Mouse (Mus musculus) hindbrain, embryonic 14.5 days (tissue): ENCODE measurements around the gene Eif3g. TPM values are rescaled to one million over a fixed set of nuclear protein-coding genes. Genes with fewer than 3 reads are reported as not detected.
A peak's percentile ranks its signal among the peaks of the same experiment; 100 is the strongest.

Experiments
- ATAC-seq: fragments of 200-750 bp; cut with Nextera tagmentation; 2 replicates; pipeline ENCODE4 v1.8.0; 2017; ENCODE audit warnings: moderate number of reproducible peaks, mild to moderate bottlenecking, moderate TSS enrichment, moderate library complexity; ENCODE audit not compliant: low FRiP score
- DNase-seq: peaks from one replicate; pipeline ENCODE4 v3.0.0-alpha.2; 2015; ENCODE audit warnings: low spot score
- H3K27ac ChIP-seq: fragments of 300-500 bp; sonication (generic); 2 replicates; pipeline ENCODE4 v1.5.1; 2014; ENCODE audit warnings: mild to moderate bottlenecking, moderate library complexity
- H3K27me3 ChIP-seq: fragments of 300-500 bp; sonication (generic); 2 replicates; pipeline ENCODE4 v1.6.1; 2014; ENCODE audit warnings: mild to moderate bottlenecking, low read length, mixed read lengths; ENCODE audit not compliant: control insufficient read depth, insufficient read depth
- H3K36me3 ChIP-seq: fragments of 300-500 bp; sonication (generic); replicated peaks from 2 replicates; pipeline ENCODE4 v1.6.1; 2014; ENCODE audit not compliant: control insufficient read depth, insufficient read depth
- H3K4me1 ChIP-seq: fragments of 300-500 bp; sonication (generic); replicated peaks from 2 replicates; pipeline ENCODE4 v1.6.1; 2014; ENCODE audit warnings: antibody characterized with exemption, low read length, mixed read lengths; ENCODE audit not compliant: control insufficient read depth, insufficient read depth
- H3K4me2 ChIP-seq: fragments of 300-500 bp; sonication (generic); replicated peaks from 2 replicates; pipeline ENCODE4 v1.6.1; 2014; ENCODE audit warnings: mild to moderate bottlenecking, moderate library complexity
- H3K4me3 ChIP-seq: fragments of 300-500 bp; sonication (generic); replicated peaks from 2 replicates; pipeline ENCODE4 v1.5.1; 2014; ENCODE audit warnings: mild to moderate bottlenecking, low read length
- H3K9ac ChIP-seq: fragments of 300-500 bp; sonication (generic); 2 replicates; pipeline ENCODE4 v1.6.1; 2014
- H3K9me3 ChIP-seq: fragments of 300-500 bp; sonication (generic); 2 replicates; pipeline ENCODE4 v1.6.1; 2016; ENCODE audit warnings: low read length; ENCODE audit not compliant: control insufficient read depth
- WGBS: fragments of 180-500 bp; shearing (Covaris S2); extraction: QIAGEN DNeasy Blood & Tissue Kit; methylation state at CpG from one replicate; pipeline ENCODE4 v1.1.7; 2014; 5-methylcytosine and 5-hydroxymethylcytosine counted together
- polyA plus RNA-seq: library from polyadenylated mRNA; unstranded; fragments of >200 nt; fragmentation: Nextera tagmentation; extraction: Ambion mirVana; gene quantifications from 2 replicates; pipeline ENCODE4 v1.2.1, GENCODE M21; 2014

The Eif3g gene
- polyA plus RNA-seq, 1 experiment from 2014 or later, result 231 TPM

DNA sequence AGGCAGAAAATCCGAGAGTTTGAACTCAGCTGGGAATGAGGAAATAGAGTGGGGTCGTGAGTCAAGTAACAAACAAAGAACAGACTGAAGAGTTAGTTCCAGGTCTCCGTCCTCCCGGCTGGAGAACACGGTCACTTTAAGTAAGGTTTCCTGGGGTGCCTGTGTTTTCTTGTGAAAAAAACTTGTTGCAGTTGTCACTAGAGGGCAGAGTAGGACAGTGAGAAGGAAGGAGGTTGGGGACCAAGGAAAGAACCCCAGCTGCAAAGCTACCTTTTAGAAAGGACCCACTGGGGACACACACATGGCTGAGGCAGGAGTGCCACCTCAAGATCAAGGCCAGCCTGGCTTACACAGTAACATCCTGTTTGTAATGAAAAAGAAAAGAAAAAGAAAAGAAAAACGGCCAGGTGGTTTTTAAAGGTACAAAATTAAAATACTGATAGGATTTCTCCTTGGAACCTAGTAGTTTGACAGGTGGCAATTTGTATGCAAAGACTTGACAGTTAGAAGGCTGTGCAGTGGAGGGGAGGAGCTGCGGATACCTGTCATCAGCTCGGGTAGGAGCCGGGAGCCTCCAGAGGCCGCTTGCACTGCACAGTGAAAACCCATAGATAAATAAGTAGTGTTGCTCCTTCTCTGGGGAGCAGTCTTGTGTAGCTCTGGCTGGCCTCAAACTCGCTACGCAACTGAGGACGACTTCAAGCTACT lies 3.2 kb upstream of the Eif3g start:
- Histone ChIP-seq H3K9me3 (no peaks in the 10 kb centered on the region), H3K9ac (no peak overlapping the region), H3K4me3 (no peak overlapping the region), H3K4me2 (no peak overlapping the region), H3K4me1 (peaks cover 9% of the 10 kb centered on the region), H3K27ac (no peak overlapping the region), H3K27me3 (no peaks in the 10 kb centered on the region), H3K36me3 (peaks cover 25% of the 10 kb centered on the region)
- DNase-seq, result peak; percentile 56
- WGBS, result 19% methylated on average over 13 of the region's 13 CpGs
- no peak for ATAC-seq

DNA sequence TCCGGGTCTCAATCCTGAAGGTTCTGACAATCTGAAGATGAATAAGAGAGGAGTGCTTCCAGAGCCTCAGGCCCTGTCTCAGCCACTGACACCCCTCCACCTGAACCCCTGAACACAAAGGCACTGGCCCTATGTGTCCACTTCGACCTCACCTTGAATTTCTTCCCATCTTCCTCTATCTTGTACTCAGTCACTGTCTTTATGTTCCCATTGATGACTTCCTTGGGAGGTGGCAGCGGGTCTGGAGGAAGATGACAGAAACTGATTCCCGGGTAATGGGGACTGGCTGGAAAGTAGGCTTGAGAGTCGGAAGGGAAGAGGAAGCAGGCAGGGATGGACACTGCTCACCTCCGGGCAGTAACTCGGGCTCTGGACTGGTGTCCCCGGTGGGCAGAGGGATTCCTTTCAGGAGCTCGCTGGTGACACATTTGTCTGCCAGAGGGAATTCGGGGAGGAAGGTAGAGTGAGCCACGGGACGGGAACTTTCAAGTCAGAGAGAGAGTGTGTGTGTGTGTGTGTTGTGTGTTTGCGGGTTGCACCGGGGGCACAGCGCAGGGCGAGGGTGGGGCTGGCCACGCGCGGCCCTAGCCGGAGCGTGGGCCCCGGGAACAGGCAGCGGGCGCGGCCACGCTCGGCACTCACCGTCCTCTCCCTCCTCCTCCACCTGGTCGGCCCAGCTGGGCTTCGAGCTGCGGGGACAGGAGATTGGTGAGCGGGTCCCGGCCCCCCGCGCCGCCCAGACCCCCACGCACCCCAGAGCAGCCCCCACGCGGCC lies 500 bp downstream of the Eif3g start:
- peaks cover 40% of the 10 kb centered on the region for H3K36me3 ChIP-seq
- peak overlapping the region; percentile 90 for H3K4me3 ChIP-seq
- H3K9ac ChIP-seq, result peak overlapping the region; percentile 85
- H3K4me1 ChIP-seq, result peaks cover 9% of the 10 kb centered on the region
- H3K27ac ChIP-seq, result peak overlapping the region; percentile 36
- ATAC-seq (peak; percentile 72), DNase-seq (no peak)
- no peaks in the 10 kb centered on the region for H3K27me3 ChIP-seq
- peak overlapping the region; percentile 87 for H3K4me2 ChIP-seq
- 5% methylated on average over 35 of the region's 39 CpGs for WGBS
- no peaks in the 10 kb centered on the region for H3K9me3 ChIP-seq

DNA sequence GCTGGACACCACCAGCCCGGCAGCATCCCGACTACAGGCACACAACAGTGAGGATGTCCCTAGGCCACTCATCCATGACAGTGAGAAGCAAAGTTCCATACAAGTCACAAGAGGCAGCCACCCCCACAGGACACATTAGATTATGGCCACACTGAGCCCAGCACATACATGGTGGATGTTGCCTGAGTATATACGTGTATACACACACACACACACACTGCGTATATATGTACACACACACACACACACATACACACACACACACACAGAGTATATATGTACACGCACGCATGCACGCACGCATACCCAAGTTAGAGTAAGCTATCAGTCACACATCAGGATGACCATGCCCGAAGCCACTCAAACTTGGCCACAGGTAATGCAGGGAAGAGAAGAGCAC lies 3.0 kb downstream of the Eif3g start:
- 94% methylated on average over 9 of the region's 9 CpGs for WGBS
- no peaks in the 10 kb centered on the region for H3K9me3 ChIP-seq
- H3K27me3 ChIP-seq, result no peaks in the 10 kb centered on the region
- peaks cover 9% of the 10 kb centered on the region for H3K4me1 ChIP-seq
- peaks cover 66% of the 10 kb centered on the region for H3K36me3 ChIP-seq
- DNase-seq (no peak), ATAC-seq (no peak)
- H3K4me3 ChIP-seq, result no peak overlapping the region
- no peak overlapping the region for H3K27ac ChIP-seq
- no peak overlapping the region for H3K9ac ChIP-seq
- H3K4me2 ChIP-seq, result no peak overlapping the region

DNA sequence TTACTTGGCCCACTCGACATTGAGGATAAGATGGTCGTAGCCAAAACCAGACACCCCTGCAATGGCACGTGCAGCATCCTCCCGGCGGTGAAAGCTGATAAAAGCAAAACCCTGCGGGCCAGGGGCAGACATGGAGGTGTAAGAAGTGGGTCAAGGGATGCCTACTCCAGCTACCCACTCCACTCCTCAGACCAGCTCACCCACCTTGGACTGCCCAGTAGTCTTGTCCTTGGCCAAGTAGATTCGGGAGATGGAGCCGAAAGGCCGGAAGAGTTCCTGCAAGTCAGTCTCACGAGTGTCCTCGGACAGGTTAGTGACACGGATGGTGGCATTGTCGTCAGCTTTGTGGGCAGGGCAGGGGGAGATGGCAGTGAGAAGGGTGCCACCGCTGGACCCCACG lies 3.8 kb downstream of the Eif3g start:
- no peak for ATAC-seq
- Histone ChIP-seq H3K4me3 (no peak overlapping the region), H3K4me1 (peaks cover 9% of the 10 kb centered on the region), H3K36me3 (peaks cover 73% of the 10 kb centered on the region), H3K9me3 (no peaks in the 10 kb centered on the region), H3K9ac (no peak overlapping the region), H3K4me2 (no peak overlapping the region), H3K27me3 (no peaks in the 10 kb centered on the region), H3K27ac (no peak overlapping the region)
- no peak for DNase-seq
- 93% methylated on average over 15 of the region's 15 CpGs for WGBS

DNA sequence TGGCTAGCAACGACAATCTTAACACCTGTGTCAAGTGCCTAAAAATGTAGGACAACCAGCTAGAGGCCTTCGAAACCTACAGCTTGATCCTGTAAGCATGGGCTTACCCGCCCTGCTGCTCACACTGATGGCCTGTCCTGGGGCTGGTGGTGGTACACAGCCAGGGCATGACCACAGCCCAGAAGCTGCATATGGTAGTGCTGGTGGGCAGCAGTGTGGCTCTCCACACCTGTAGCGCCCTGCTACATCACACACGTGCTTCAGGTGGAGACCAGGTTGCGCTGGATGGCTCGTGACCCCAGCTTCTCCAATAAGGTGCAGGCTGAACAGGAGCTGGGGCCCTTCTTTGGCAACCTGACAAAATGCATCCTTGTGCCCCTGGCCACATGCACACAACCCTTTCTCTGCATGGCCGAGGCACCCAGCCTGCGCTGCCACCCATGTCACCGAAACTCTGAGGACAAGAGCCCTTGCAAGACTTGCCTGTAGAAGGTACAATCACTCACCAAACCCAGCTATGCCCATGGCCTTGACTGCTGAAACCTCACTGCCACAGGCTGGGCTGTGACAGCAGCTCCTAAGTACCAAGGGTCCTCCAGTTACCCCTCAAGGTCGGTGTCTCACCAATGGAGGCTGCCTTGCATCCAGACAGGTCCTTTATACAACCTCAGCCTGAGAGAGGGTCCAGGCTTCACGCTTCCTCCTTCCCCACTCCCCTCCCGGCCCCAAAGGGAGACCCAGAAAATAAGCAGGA lies 4.7 kb downstream of the Eif3g start:
- Histone ChIP-seq H3K4me3 (no peak overlapping the region), H3K9ac (no peak overlapping the region), H3K4me1 (peaks cover 16% of the 10 kb centered on the region), H3K27me3 (no peaks in the 10 kb centered on the region), H3K9me3 (no peaks in the 10 kb centered on the region), H3K27ac (no peak overlapping the region), H3K4me2 (no peak overlapping the region), H3K36me3 (peaks cover 78% of the 10 kb centered on the region)
- no peak for ATAC-seq
- DNase-seq, result no peak
- 90% methylated on average over 13 of the region's 13 CpGs for WGBS

DNA sequence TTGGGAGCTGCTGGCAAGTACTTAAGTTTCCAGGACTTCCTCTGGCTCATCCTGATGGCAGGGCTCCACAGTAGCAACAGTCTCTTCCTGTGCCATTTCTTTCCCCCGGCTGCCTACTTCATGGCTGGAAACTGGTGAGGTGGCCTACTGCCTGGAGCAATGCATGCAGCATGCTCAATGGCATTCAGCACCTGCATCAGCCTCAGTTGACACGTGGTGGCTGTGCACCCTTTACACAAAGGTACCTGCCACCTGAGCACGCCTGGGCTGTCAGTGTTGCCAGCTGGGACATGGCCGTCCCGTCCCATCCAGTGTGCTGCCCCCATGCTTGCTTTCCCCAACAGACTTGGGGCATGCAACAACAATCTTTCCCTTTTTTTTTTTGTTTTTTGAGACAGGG lies 5.4 kb downstream of the Eif3g start:
- WGBS, result 74% methylated on average over 5 of the region's 5 CpGs
- H3K4me3 ChIP-seq, result no peak overlapping the region

DNA sequence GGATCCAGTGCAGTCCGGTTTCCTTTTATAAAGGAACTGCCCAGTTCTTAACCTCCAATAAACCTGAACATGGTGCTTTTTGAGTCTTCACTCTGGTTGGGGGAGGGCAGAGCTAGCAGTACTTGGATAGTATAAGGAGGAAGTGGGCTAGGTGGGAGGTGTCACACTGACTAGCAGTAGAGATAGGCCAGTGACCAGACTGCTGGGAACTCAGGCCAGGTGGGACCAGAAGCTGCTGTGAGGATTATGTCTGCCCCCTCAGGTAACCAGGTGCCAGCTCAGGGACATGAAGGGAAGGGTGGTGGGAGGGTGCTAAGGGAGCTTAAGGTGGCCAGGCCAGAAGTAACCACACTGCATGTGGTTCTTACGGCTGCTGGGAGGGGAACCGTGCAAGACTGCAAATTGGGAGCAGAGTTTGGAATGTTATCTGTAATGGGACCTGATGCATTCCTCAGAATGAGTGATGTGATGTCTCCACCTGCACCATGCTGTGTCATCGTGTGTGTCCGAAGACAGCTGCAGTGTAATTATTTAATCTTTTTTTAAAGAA lies 6.2 kb downstream of the Eif3g start:
- Histone ChIP-seq H3K36me3 (peaks cover 78% of the 10 kb centered on the region), H3K4me1 (peaks cover 15% of the 10 kb centered on the region), H3K9ac (no peak overlapping the region), H3K4me3 (no peak overlapping the region), H3K9me3 (no peaks in the 10 kb centered on the region), H3K4me2 (no peak overlapping the region), H3K27me3 (no peaks in the 10 kb centered on the region), H3K27ac (no peak overlapping the region)
- ATAC-seq (no peak), DNase-seq (no peak)
- 76% methylated on average over 5 of the region's 5 CpGs for WGBS

More for the DNA sequence above, 5.4 kb downstream of the Eif3g start:
- ATAC-seq (no peak), DNase-seq (no peak)
- H3K9ac ChIP-seq, result no peak overlapping the region
- no peak overlapping the region for H3K27ac ChIP-seq
- no peak overlapping the region for H3K4me2 ChIP-seq
- H3K27me3 ChIP-seq, result no peaks in the 10 kb centered on the region
- H3K4me1 ChIP-seq, result peaks cover 19% of the 10 kb centered on the region
- H3K9me3 ChIP-seq, result no peaks in the 10 kb centered on the region
- H3K36me3 ChIP-seq, result peaks cover 78% of the 10 kb centered on the region

DNA sequence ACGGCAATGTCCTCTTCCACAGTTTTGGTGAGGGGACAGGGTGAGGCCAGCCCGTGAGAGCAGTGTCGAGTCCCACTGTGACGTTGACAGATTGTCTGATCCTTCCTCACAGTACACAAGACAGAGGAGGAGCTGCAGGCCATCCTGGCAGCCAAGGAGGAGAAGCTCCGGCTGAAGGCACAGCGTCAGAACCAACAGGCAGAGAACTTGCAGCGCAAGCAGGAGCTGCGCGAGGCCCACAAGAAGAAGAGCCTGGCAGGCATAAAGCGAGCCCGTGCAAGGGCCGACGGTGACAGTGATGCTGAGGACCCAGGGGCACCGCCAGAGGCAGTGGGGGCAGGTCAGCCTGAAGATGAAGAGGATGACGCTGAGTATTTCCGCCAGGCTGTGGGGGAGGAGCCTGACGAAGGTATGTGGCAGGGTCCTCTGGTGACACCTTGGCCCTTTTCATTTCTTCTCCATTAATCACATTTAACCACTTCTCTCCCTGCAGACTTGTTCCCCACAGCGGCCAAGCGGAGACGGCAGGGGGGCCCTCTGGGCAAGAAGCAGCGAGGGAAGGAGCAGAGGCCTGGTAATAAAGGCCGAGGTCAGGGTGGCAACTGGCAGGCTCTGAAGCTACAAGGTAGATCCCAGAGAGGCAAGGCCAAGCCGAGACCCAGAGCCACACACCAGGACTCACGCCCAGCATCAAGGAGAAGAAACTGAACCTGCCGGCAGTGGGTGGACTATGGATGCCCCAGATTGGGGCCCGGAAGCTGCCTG lies 6.9 kb downstream of the Eif3g start:
- Histone ChIP-seq H3K4me3 (no peak overlapping the region), H3K4me2 (no peak overlapping the region), H3K27me3 (no peaks in the 10 kb centered on the region), H3K27ac (no peak overlapping the region), H3K9ac (no peak overlapping the region), H3K4me1 (peaks cover 17% of the 10 kb centered on the region), H3K9me3 (no peaks in the 10 kb centered on the region), H3K36me3 (peaks cover 74% of the 10 kb centered on the region)
- WGBS, result 82% methylated on average over 26 of the region's 26 CpGs
- ATAC-seq (no peak), DNase-seq (no peak)
